Mouse (Mus musculus) embryonic facial prominence, embryonic 12.5 days (tissue): ENCODE measurements around the gene Trpm5. TPM values are rescaled to one million over a fixed set of nuclear protein-coding genes. Genes with fewer than 3 reads are reported as not detected.
A peak's percentile ranks its signal among the peaks of the same experiment; 100 is the strongest.

Source experiments
- ATAC-seq: fragments of 200-750 bp; cut with Nextera tagmentation; 2 replicates; pipeline ENCODE4 v1.8.0; 2017; ENCODE audit not compliant: insufficient number of reproducible peaks, insufficient read depth, low FRiP score, low TSS enrichment
- H3K27ac ChIP-seq: fragments of 300-500 bp; sonication (generic); 2 replicates; pipeline ENCODE4 v1.5.1; 2016; ENCODE audit warnings: mild to moderate bottlenecking
- H3K27me3 ChIP-seq: fragments of 300-500 bp; sonication (generic); 2 replicates; pipeline ENCODE4 v1.6.1; 2016; ENCODE audit warnings: mild to moderate bottlenecking, moderate library complexity
- H3K36me3 ChIP-seq: fragments of 300-500 bp; sonication (generic); 2 replicates; pipeline ENCODE4 v1.6.1; 2016; ENCODE audit warnings: mild to moderate bottlenecking
- H3K4me1 ChIP-seq: fragments of 300-500 bp; sonication (generic); 2 replicates; pipeline ENCODE4 v1.6.1; 2016
- H3K4me2 ChIP-seq: fragments of 300-500 bp; sonication (generic); replicated peaks from 2 replicates; pipeline ENCODE4 v1.6.1; 2016; ENCODE audit warnings: mild to moderate bottlenecking, moderate library complexity
- H3K4me3 ChIP-seq: fragments of 300-500 bp; sonication (generic); 2 replicates; pipeline ENCODE4 v1.5.1; 2016; ENCODE audit warnings: mild to moderate bottlenecking
- H3K9ac ChIP-seq: fragments of 300-500 bp; sonication (generic); 2 replicates; pipeline ENCODE4 v1.6.1; 2016; ENCODE audit warnings: mild to moderate bottlenecking, moderate library complexity
- H3K9me3 ChIP-seq: fragments of 300-500 bp; sonication (generic); 2 replicates; pipeline ENCODE4 v1.6.1; 2016; ENCODE audit warnings: mild to moderate bottlenecking, moderate library complexity
- whole genome bisulfite sequencing: fragments of 180-500 bp; shearing (Covaris S2); methylation state at CpG from one replicate; pipeline ENCODE4 v1.1.7; 2016; 5-methylcytosine and 5-hydroxymethylcytosine counted together
- polyA plus RNA-seq: library from polyadenylated mRNA; unstranded; fragments of >200 nt; fragmentation: Nextera tagmentation; extraction: Ambion mirVana; gene quantifications from 2 replicates; pipeline ENCODE4 v1.2.1, GENCODE M21; 2016

Trpm5 gene
- polyA plus RNA-seq, 1 experiment from 2014 or later: 6.2 TPM

- Histone ChIP-seq H3K36me3 (peaks cover 32% of the 10 kb centered on the region), H3K4me1 (peaks cover 40% of the 10 kb centered on the region), H3K9me3 (no peaks in the 10 kb centered on the region), H3K9ac (no peak overlapping the region), H3K4me3 (no peak overlapping the region), H3K4me2 (no peak overlapping the region), H3K27me3 (no peaks in the 10 kb centered on the region), H3K27ac (peak overlapping the region; percentile 54; the same call in 1 of the 2 replicates)
- 81% methylated on average over 9 of the region's 9 CpGs for WGBS
- ATAC-seq: no peak
These were observed 36.7 kb downstream of the Trpm5 start for GRCm38 (mm10) chr7:143057667-143058220.

- peaks cover 42% of the 10 kb centered on the region for H3K4me1 ChIP-seq
- 94% methylated on average over 5 of the region's 5 CpGs for WGBS
- ATAC-seq: no peak
These were observed 37.4 kb downstream of the Trpm5 start for GRCm38 (mm10) chr7:143057023-143057422.

GRCm38 (mm10) chr7:143055499-143056186, 38.8 kb downstream of the Trpm5 start:
- WGBS: 77% methylated on average over 11 of the region's 11 CpGs
- peaks cover 45% of the 10 kb centered on the region for H3K4me1 ChIP-seq
- no peaks in the 10 kb centered on the region for H3K27me3 ChIP-seq
- no peak overlapping the region for H3K27ac ChIP-seq
- H3K9ac ChIP-seq: 0 out of 2 replicates have a peak overlapping the region, but pooled peaks have one; percentile 11
- peak overlapping the region; percentile 90 for H3K4me2 ChIP-seq
- H3K4me3 ChIP-seq: peak overlapping the region; percentile 94; the same call in 1 of the 2 replicates
- 0 out of 2 replicates have a peak, but pooled peaks have one; percentile 6 for ATAC-seq
- H3K9me3 ChIP-seq: no peaks in the 10 kb centered on the region
- peaks cover 22% of the 10 kb centered on the region; the same call in 1 of the 2 replicates for H3K36me3 ChIP-seq

More at GRCm38 (mm10) chr7:143057023-143057422, 37.4 kb downstream of the Trpm5 start:
- Histone ChIP-seq H3K27me3 (no peaks in the 10 kb centered on the region), H3K36me3 (peaks cover 26% of the 10 kb centered on the region), H3K27ac (no peak overlapping the region), H3K9me3 (no peaks in the 10 kb centered on the region), H3K4me2 (no peak overlapping the region), H3K4me3 (no peak overlapping the region), H3K9ac (no peak overlapping the region)

- 89% methylated on average over 3 of the region's 3 CpGs for WGBS
- Histone ChIP-seq H3K4me3 (peak overlapping the region; percentile 94), H3K27ac (no peak overlapping the region; the same call in 1 of the 2 replicates), H3K9me3 (no peaks in the 10 kb centered on the region), H3K4me2 (peak overlapping the region; percentile 90), H3K9ac (no peak overlapping the region; the same call in 1 of the 2 replicates), H3K27me3 (no peaks in the 10 kb centered on the region), H3K4me1 (peaks cover 45% of the 10 kb centered on the region), H3K36me3 (peaks cover 18% of the 10 kb centered on the region; the same call in 1 of the 2 replicates)
- no peak for ATAC-seq
These were observed 39.4 kb downstream of the Trpm5 start for GRCm38 (mm10) chr7:143055001-143055400.

GRCm38 (mm10) chr7:143054612-143054965, 39.9 kb downstream of the Trpm5 start:
- H3K4me1 ChIP-seq: peaks cover 45% of the 10 kb centered on the region
- no peaks in the 10 kb centered on the region for H3K27me3 ChIP-seq
- peak overlapping the region; percentile 93; the same call in 1 of the 2 replicates for H3K9ac ChIP-seq
- WGBS: 49% methylated on average over 3 of the region's 3 CpGs
- H3K9me3 ChIP-seq: no peaks in the 10 kb centered on the region
- H3K4me3 ChIP-seq: peak overlapping the region; percentile 94
- ATAC-seq: no peak
- H3K36me3 ChIP-seq: peaks cover 16% of the 10 kb centered on the region; the same call in 1 of the 2 replicates
- no peak overlapping the region; the same call in 1 of the 2 replicates for H3K27ac ChIP-seq
- H3K4me2 ChIP-seq: peak overlapping the region; percentile 90

- H3K27me3 ChIP-seq: no peaks in the 10 kb centered on the region
- peaks cover 12% of the 10 kb centered on the region; the same call in 1 of the 2 replicates for H3K36me3 ChIP-seq
- H3K27ac ChIP-seq: no peak overlapping the region
- H3K4me1 ChIP-seq: peaks cover 45% of the 10 kb centered on the region
- H3K9ac ChIP-seq: peak overlapping the region; percentile 93
- 56% methylated on average over 11 of the region's 11 CpGs for WGBS
- H3K4me3 ChIP-seq: peak overlapping the region; percentile 94
- no peak for ATAC-seq
- peak overlapping the region; percentile 90 for H3K4me2 ChIP-seq
- no peaks in the 10 kb centered on the region for H3K9me3 ChIP-seq
These were observed 40.4 kb downstream of the Trpm5 start for GRCm38 (mm10) chr7:143053961-143054611.

- under 1% methylated on average over 46 of the region's 46 CpGs for WGBS
- Histone ChIP-seq H3K36me3 (peaks cover 10% of the 10 kb centered on the region; the same call in 1 of the 2 replicates), H3K4me2 (peak overlapping the region; percentile 90), H3K9me3 (no peaks in the 10 kb centered on the region), H3K4me3 (peak overlapping the region; percentile 94), H3K27me3 (no peaks in the 10 kb centered on the region), H3K4me1 (peaks cover 43% of the 10 kb centered on the region), H3K9ac (peak overlapping the region; percentile 93), H3K27ac (peak overlapping the region; percentile 89)
- ATAC-seq: peak; percentile 77
These were observed 41.2 kb downstream of the Trpm5 start for GRCm38 (mm10) chr7:143053008-143053899.

GRCm38 (mm10) chr7:143052626-143053007, 41.8 kb downstream of the Trpm5 start, which contains the start of gene Cd81:
Gene Cd81 (plus strand): TSS chr7:143052739.
- Histone ChIP-seq H3K9me3 (no peaks in the 10 kb centered on the region), H3K9ac (peak within 1 kb of the TSS; percentile 93), H3K4me2 (peak within 1 kb of the TSS; percentile 90), H3K4me1 (peaks cover 39% of the 10 kb centered on the region), H3K4me3 (peak within 1 kb of the TSS; percentile 94), H3K36me3 (peaks cover 10% of the 10 kb centered on the region; the same call in 1 of the 2 replicates), H3K27ac (peak within 1 kb of the TSS; percentile 89), H3K27me3 (no peaks in the 10 kb centered on the region)
- ATAC-seq: peak; percentile 83
- WGBS: 1% methylated on average over 36 of the region's 37 CpGs

- ATAC-seq: no peak
- Histone ChIP-seq H3K4me1 (peaks cover 33% of the 10 kb centered on the region), H3K4me2 (no peak overlapping the region), H3K27me3 (no peaks in the 10 kb centered on the region), H3K9me3 (no peaks in the 10 kb centered on the region), H3K27ac (no peak overlapping the region), H3K4me3 (no peak overlapping the region), H3K36me3 (peaks cover 3% of the 10 kb centered on the region; the same call in 1 of the 2 replicates), H3K9ac (no peak overlapping the region)
- 58% methylated on average over 2 of the region's 2 CpGs for WGBS
These were observed 43.1 kb downstream of the Trpm5 start for GRCm38 (mm10) chr7:143051316-143051715.

GRCm38 (mm10) chr7:143049841-143050816, 44.3 kb downstream of the Trpm5 start:
- no peak overlapping the region for H3K4me2 ChIP-seq
- WGBS: 89% methylated on average over 3 of the region's 3 CpGs
- ATAC-seq: no peak

More at GRCm38 (mm10) chr7:143049841-143050816, 44.3 kb downstream of the Trpm5 start:
- Histone ChIP-seq H3K4me3 (no peak overlapping the region), H3K27me3 (no peaks in the 10 kb centered on the region), H3K36me3 (no peaks in the 10 kb centered on the region), H3K27ac (no peak overlapping the region), H3K4me1 (peaks cover 21% of the 10 kb centered on the region), H3K9me3 (no peaks in the 10 kb centered on the region), H3K9ac (no peak overlapping the region)
